Mouse (Mus musculus): ENCODE measurements around the gene Siglech. TPM values are rescaled to one million over a fixed set of nuclear protein-coding genes. Genes with fewer than 3 reads are reported as not detected.

Siglech gene
- polyA plus RNA-seq (2014; fragmentation: Nextera tagmentation; extraction: Ambion mirVana): 2.3 and 2.8 TPM in 2 replicates

GRCm38 (mm10) chr7:55767926-55768325 lies at the start of gene Siglech:
TSS of gene Siglech (plus strand) at chr7:55768178.
- H3K27ac ChIP-seq: no peak within 1 kb of the TSS
- H3K4me2 ChIP-seq (replicated peaks): no peak within 1 kb of the TSS
- no peak within 1 kb of the TSS for H3K9ac ChIP-seq
- 44% methylated on average over 3 of the region's 3 CpGs for WGBS
- no peaks in the 10 kb centered on the region for H3K36me3 ChIP-seq (replicated peaks; ENCODE audit: control insufficient read depth, insufficient read depth)
- DNase-seq (ENCODE audit: low spot score) (no peak), ATAC-seq (ENCODE audit: low FRiP score) (no peak)
- H3K9me3 ChIP-seq (ENCODE audit: control insufficient read depth, low read length): no peaks in the 10 kb centered on the region
- H3K4me1 ChIP-seq (replicated peaks; ENCODE audit: control insufficient read depth, insufficient read depth, low read length): no peaks in the 10 kb centered on the region
- no peak within 1 kb of the TSS for H3K4me3 ChIP-seq (replicated peaks; ENCODE audit: low read length)
- no peaks in the 10 kb centered on the region for H3K27me3 ChIP-seq (ENCODE audit: control insufficient read depth, insufficient read depth, low read length)

- no peaks in the 10 kb centered on the region for H3K27me3 ChIP-seq (ENCODE audit: control insufficient read depth, insufficient read depth, low read length)
- 81% methylated on average over 7 of the region's 7 CpGs for WGBS
- DNase-seq (ENCODE audit: low spot score): no peak
- no peak overlapping the region for H3K4me3 ChIP-seq (replicated peaks; ENCODE audit: low read length)
- H3K9ac ChIP-seq: no peak overlapping the region
- H3K4me1 ChIP-seq (replicated peaks; ENCODE audit: control insufficient read depth, insufficient read depth, low read length): no peaks in the 10 kb centered on the region
- H3K4me2 ChIP-seq (replicated peaks): no peak overlapping the region
- no peak for ATAC-seq (ENCODE audit: low FRiP score)
- H3K9me3 ChIP-seq (ENCODE audit: control insufficient read depth, low read length): no peaks in the 10 kb centered on the region
- H3K27ac ChIP-seq: no peak overlapping the region
- no peaks in the 10 kb centered on the region for H3K36me3 ChIP-seq (replicated peaks; ENCODE audit: control insufficient read depth, insufficient read depth)
Measured at GRCm38 (mm10) chr7:55722673-55723072, 45.3 kb upstream of the Siglech start.

DNA sequence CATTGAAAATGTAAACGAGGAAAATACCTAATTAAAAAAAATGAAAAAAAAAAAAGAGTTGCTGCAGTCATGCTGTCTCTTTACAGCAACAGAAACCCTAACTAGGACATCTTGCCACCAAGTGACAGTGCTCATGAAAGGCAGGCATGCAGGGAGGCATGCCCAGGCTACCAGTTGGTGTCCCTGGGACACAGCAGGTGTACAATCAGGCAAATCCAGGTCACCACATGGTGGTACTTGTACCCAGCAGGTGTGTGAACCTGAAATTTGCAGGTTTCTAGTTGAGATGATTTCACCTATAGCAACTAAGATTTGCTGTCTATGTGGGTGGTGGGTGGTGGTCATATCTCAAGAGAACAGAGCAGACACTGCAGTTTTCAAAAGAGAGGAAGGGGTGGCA lies 39.1 kb upstream of the Siglech start:
- H3K4me1 ChIP-seq (replicated peaks; ENCODE audit: control insufficient read depth, insufficient read depth, low read length): no peaks in the 10 kb centered on the region
- no peak overlapping the region for H3K4me2 ChIP-seq (replicated peaks)
- no peak overlapping the region for H3K4me3 ChIP-seq (replicated peaks; ENCODE audit: low read length)
- no peaks in the 10 kb centered on the region for H3K36me3 ChIP-seq (replicated peaks; ENCODE audit: control insufficient read depth, insufficient read depth)
- H3K9me3 ChIP-seq (ENCODE audit: control insufficient read depth, low read length): no peaks in the 10 kb centered on the region
- DNase-seq (ENCODE audit: low spot score): no peak
- ATAC-seq (ENCODE audit: low FRiP score): no peak
- no peak overlapping the region for H3K9ac ChIP-seq
- no peak overlapping the region for H3K27ac ChIP-seq
- WGBS: 56% methylated on average over 1 of the region's 1 CpGs
- no peaks in the 10 kb centered on the region for H3K27me3 ChIP-seq (ENCODE audit: control insufficient read depth, insufficient read depth, low read length)

DNA sequence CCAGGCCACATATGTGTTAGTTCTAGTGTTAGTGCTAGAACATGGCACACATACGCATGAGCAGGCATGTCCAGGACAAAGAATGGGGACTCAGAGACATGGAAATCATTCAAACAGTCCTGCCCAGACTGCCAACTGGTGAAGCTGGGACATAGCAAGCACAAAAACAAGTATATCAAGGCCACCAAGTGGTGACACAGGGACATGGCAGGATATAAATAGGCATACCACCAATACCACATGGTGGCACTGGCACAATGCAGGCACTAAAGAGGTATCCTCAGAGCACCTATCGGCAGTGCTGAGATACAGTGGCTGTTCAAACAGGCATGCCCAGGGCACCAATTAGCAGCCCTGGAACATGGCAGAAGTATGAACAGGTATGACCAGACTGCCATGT lies 33.5 kb upstream of the Siglech start:
- Histone ChIP-seq H3K9ac (no peak overlapping the region), H3K27ac (no peak overlapping the region), H3K4me3 (replicated peaks; ENCODE audit: low read length) (no peak overlapping the region), H3K36me3 (replicated peaks; ENCODE audit: control insufficient read depth, insufficient read depth) (no peaks in the 10 kb centered on the region), H3K4me2 (replicated peaks) (no peak overlapping the region), H3K9me3 (ENCODE audit: control insufficient read depth, low read length) (no peaks in the 10 kb centered on the region), H3K4me1 (replicated peaks; ENCODE audit: control insufficient read depth, insufficient read depth, low read length) (no peaks in the 10 kb centered on the region), H3K27me3 (ENCODE audit: control insufficient read depth, insufficient read depth, low read length) (no peaks in the 10 kb centered on the region)
- WGBS: 96% methylated on average over 2 of the region's 2 CpGs
- ATAC-seq (ENCODE audit: low FRiP score): no peak
- no peak for DNase-seq (ENCODE audit: low spot score)

DNA sequence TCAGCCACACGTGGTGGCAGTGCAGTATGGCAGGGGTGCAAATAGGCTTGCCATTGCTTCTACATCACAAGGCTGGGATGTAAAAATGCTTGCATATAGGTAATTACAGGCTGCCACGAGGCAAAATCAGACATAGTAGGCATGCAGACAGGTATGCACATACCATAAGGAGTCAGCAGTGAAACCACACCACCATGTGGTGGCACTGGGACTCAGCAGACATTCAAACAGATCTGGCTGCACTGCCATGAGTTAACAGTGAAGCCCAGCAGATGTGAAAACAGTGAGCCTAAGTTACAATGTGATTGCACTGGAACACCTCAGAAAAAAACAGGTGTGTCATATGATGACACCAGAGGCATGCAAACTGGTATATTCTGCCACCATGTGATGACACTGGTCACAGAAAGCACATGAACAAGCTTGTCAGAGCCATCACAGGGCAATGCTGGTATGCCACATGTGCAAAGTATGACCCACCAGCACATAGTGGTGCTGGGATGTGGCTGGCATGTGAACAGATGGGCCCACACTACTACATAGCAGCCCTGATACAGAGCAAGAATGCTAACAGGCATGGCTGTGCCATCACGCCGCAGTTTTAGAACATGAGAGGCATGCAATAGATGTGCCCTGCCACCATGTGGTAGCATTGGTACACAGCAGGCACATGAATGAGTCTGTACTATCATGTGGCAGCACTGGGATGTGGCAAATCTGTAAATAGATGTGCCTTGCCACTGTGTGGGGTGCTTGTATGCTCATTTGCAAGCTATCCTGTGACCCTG lies 30.7 kb upstream of the Siglech start:
- Histone ChIP-seq H3K27ac (no peak overlapping the region), H3K27me3 (ENCODE audit: control insufficient read depth, insufficient read depth, low read length) (no peaks in the 10 kb centered on the region), H3K4me2 (replicated peaks) (no peak overlapping the region), H3K36me3 (replicated peaks; ENCODE audit: control insufficient read depth, insufficient read depth) (no peaks in the 10 kb centered on the region), H3K4me1 (replicated peaks; ENCODE audit: control insufficient read depth, insufficient read depth, low read length) (no peaks in the 10 kb centered on the region), H3K9ac (no peak overlapping the region), H3K4me3 (replicated peaks; ENCODE audit: low read length) (no peak overlapping the region), H3K9me3 (ENCODE audit: control insufficient read depth, low read length) (no peaks in the 10 kb centered on the region)
- ATAC-seq (ENCODE audit: low FRiP score): peak; percentile 76
- WGBS: 49% methylated on average over 4 of the region's 4 CpGs
- peak; percentile 66 for DNase-seq (ENCODE audit: low spot score)

GRCm38 (mm10) chr7:55743614-55744267 lies 24.2 kb upstream of the Siglech start:
- Histone ChIP-seq H3K9me3 (ENCODE audit: control insufficient read depth, low read length) (no peaks in the 10 kb centered on the region), H3K4me2 (replicated peaks) (no peak overlapping the region), H3K4me1 (replicated peaks; ENCODE audit: control insufficient read depth, insufficient read depth, low read length) (no peaks in the 10 kb centered on the region; the same call in 1 of the 2 replicates), H3K27ac (no peak overlapping the region), H3K36me3 (replicated peaks; ENCODE audit: control insufficient read depth, insufficient read depth) (no peaks in the 10 kb centered on the region), H3K4me3 (replicated peaks; ENCODE audit: low read length) (no peak overlapping the region), H3K27me3 (ENCODE audit: control insufficient read depth, insufficient read depth, low read length) (no peaks in the 10 kb centered on the region), H3K9ac (no peak overlapping the region)
- 87% methylated on average over 3 of the region's 3 CpGs for WGBS
- ATAC-seq (ENCODE audit: low FRiP score): no peak
- DNase-seq (ENCODE audit: low spot score): no peak

GRCm38 (mm10) chr7:55744566-55745220 lies 23.3 kb upstream of the Siglech start:
- Histone ChIP-seq H3K4me1 (replicated peaks; ENCODE audit: control insufficient read depth, insufficient read depth, low read length) (no peaks in the 10 kb centered on the region; the same call in 1 of the 2 replicates), H3K4me2 (replicated peaks) (no peak overlapping the region), H3K9me3 (ENCODE audit: control insufficient read depth, low read length) (no peaks in the 10 kb centered on the region), H3K4me3 (replicated peaks; ENCODE audit: low read length) (no peak overlapping the region), H3K27me3 (ENCODE audit: control insufficient read depth, insufficient read depth, low read length) (no peaks in the 10 kb centered on the region), H3K36me3 (replicated peaks; ENCODE audit: control insufficient read depth, insufficient read depth) (no peaks in the 10 kb centered on the region), H3K27ac (no peak overlapping the region), H3K9ac (no peak overlapping the region)
- DNase-seq (ENCODE audit: low spot score) (peak; percentile 40), ATAC-seq (ENCODE audit: low FRiP score) (peak; percentile 68; the same call in 1 of the 2 replicates)
- WGBS: 31% methylated on average over 10 of the region's 10 CpGs

GRCm38 (mm10) chr7:55750841-55751240 lies 17.1 kb upstream of the Siglech start:
- ATAC-seq (ENCODE audit: low FRiP score) (no peak), DNase-seq (ENCODE audit: low spot score) (no peak)
- no peaks in the 10 kb centered on the region for H3K27me3 ChIP-seq (ENCODE audit: control insufficient read depth, insufficient read depth, low read length)
- 84% methylated on average over 3 of the region's 3 CpGs for WGBS
- H3K4me3 ChIP-seq (replicated peaks; ENCODE audit: low read length): no peak overlapping the region
- no peak overlapping the region for H3K27ac ChIP-seq
- H3K9ac ChIP-seq: no peak overlapping the region
- no peaks in the 10 kb centered on the region for H3K9me3 ChIP-seq (ENCODE audit: control insufficient read depth, low read length)
- no peak overlapping the region for H3K4me2 ChIP-seq (replicated peaks)
- no peaks in the 10 kb centered on the region for H3K36me3 ChIP-seq (replicated peaks; ENCODE audit: control insufficient read depth, insufficient read depth)
- H3K4me1 ChIP-seq (replicated peaks; ENCODE audit: control insufficient read depth, insufficient read depth, low read length): no peaks in the 10 kb centered on the region

GRCm38 (mm10) chr7:55759346-55759745 lies 8.6 kb upstream of the Siglech start:
- ATAC-seq (ENCODE audit: low FRiP score): no peak
- Histone ChIP-seq H3K27me3 (ENCODE audit: control insufficient read depth, insufficient read depth, low read length) (no peaks in the 10 kb centered on the region), H3K4me1 (replicated peaks; ENCODE audit: control insufficient read depth, insufficient read depth, low read length) (no peaks in the 10 kb centered on the region), H3K4me3 (replicated peaks; ENCODE audit: low read length) (no peak overlapping the region), H3K4me2 (replicated peaks) (no peak overlapping the region), H3K27ac (no peak overlapping the region), H3K9me3 (ENCODE audit: control insufficient read depth, low read length) (no peaks in the 10 kb centered on the region), H3K9ac (no peak overlapping the region), H3K36me3 (replicated peaks; ENCODE audit: control insufficient read depth, insufficient read depth) (no peaks in the 10 kb centered on the region)
- 70% methylated on average over 3 of the region's 3 CpGs for WGBS
- DNase-seq (ENCODE audit: low spot score): no peak
